Mouse (Mus musculus) natural killer cell, adult 2 months (primary cell): Measurements from ENCODE around the gene Actc1.

Experiments used
- DNase-seq, 2 experiments: peaks; one replicate each; pipeline ENCODE4 v3.0.0; 2022; ENCODE audit warnings: low spot score in 2 of 2

Actc1 gene

DNA sequence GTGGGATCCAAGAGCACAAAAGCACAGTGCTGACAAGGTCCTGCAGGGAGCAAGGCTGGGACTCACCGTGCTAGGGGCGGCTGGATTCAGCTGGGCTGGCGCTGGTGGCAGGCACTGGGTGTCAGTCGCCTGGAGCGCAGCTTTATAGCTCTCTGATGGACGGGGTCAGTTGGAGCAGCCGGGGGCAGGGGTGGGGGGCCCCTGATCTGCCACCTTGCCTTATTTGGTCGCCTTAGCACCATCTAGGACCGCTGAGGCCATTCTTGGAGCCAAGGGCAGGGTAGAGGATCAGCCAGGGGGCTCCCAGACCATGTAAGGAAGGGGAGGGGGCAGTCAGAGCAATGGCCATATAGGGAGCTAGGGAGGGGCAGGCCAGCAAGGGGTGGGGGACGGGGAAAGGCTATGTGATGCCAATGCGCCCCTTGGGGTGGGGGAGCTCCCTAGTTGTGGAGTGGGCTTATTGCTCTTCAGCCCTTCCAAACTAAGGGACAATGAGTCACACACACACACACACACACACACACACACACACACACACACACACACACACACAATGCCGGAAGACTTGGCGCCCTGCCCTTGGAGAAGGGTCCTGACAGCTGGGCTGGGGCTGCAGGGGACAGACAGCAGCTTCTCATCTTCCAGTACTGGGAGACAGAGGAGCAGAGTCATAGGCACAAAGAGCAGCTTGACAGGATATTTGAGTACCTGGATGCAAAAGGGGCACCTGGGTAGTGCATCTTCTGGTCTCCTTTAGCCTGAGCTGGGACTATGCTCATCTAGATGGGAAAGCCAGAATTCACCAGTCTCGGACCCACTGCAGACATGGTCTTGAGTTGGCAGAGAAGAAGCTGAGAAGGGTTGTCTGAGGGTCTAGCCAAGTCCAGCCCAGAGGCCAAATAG, at the start of gene Actc1:
Gene Actc1 (minus strand): TSS at position 853 of the 903 bp plus-strand sequence.
- no peak for DNase-seq

DNA sequence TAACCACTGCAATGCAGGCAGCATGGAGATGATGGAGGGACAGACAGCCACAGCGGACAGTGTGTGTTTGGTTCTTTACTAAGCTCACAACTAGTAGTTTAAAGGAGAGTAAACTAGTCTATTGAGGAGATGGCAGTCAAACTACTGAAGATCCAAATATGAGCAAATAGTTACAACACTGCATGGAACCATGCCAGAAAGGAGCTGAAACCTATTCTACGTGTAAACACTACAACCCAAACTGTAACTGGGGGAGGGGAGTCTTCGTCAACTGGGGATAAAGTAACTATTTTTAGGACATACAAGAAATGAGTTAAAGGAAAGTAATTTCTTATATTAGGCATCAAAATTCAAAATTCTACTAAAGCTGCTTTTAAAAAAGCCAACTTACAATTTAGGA, 49.1 kb upstream of the Actc1 start:
- no peak for DNase-seq

DNA sequence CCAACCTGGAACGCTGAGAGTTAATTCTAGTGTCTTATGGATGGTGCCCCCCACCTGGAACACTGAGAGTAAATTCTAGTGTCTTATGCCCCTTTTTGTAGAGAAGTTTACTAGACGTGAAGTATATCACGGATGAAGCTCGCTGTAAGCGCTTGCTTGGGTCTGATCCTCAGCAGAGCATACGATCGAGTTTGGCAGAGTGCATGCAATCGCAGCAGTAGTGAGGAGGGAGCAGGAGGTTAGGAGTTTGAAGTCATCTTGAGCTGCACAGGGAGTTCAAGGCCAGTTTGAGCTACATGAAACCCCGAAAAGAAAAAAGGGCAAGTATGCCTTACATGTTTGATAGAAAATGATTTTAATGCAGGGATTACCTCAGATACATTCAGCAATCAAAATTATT, 47.5 kb upstream of the Actc1 start:
- no peak for DNase-seq

DNA sequence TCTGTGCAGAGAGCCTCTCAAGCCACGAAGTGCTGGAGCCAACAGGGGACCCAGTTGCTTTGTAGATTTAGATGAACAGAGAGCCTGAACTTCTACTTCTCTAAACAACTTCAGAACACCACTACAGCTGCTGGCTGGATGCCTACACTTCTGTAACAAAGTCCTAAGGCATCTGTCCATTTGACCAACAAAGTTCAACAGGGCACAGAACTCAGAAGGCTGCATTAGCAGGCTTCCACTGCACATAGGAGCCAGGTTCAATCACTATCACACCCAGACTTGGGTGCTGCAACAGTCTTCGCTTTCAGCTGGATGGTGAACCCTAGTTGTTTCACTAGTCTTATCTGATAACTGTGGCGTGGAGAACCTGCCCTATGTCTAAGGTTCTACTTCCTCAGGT, 46.5 kb upstream of the Actc1 start:
- DNase-seq: no peak

DNA sequence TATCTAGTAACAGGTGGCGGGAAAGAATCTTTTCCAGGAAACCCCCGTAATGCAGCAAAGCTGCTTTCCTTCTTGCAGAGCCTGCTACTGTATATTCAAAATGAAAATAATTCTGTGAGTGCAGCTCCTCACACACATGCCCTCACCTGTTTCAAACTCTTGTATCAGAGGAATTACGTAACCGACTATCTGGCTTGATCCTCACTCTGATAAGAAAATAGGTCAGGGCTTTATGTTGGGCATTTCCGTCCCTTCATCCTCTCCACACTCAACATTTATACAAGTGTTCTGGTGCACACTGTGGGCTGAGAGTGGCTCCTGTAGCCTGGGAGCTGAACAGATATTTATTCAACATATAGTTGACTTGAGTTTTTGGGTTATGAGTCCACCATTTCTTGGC, 45.8 kb upstream of the Actc1 start:
- no peak for DNase-seq

DNA sequence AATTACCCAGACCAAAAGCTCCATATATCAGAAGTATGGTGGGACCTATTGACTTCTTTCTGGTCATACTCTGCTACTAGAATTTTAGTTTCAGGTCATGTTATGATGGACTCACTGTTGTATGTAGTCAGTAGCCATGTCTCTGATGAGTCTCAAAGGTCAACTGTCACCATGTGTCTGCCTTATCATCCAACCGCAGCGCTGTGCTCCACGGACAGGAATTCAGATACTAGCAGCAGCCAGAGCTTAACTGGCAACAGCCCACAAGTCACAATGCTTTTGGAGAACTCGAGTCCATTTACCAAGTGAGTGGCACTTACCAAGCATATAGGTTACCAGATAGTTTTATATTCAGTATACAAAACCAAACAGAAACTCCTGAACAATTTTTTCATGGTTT, 44.3 kb upstream of the Actc1 start:
- no peak for DNase-seq

DNA sequence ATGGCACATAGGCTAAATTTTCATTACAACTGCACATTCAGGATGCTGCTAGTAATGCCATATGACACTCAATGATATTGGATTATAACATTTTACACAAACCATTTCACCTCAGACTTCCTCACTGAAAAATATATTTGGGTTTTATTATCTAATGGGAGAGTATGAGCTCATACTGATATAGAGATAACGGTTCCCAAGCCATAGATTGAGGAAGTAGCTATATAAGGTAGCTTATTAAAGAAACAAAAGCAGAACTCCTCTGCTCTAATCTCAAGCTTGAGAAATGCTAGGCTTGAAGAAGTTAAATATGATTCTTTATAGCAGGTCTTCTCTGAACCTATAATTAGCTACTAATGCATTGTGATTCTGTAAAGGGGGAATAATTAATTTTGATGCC, 43.2 kb upstream of the Actc1 start:
- DNase-seq: no peak

DNA sequence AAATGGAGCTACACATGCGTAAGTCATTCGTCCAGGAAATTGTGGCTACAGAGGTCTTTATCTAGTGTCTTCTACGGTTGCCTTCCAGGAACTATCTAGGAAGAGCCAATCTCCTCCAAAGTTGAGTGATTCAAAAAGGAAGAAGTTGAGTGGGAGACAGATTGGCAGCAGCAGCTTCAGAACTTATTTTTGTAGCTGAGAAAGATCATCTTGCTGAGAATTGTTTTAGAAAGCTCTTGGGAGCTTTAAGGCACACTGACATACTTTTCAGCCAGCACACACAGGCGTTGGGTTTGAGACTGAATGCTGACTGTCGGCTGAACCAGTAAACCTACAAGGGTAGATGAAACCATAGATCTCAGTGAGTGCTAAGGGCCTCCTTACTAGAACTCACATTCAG, 42.0 kb upstream of the Actc1 start:
- no peak for DNase-seq

DNA sequence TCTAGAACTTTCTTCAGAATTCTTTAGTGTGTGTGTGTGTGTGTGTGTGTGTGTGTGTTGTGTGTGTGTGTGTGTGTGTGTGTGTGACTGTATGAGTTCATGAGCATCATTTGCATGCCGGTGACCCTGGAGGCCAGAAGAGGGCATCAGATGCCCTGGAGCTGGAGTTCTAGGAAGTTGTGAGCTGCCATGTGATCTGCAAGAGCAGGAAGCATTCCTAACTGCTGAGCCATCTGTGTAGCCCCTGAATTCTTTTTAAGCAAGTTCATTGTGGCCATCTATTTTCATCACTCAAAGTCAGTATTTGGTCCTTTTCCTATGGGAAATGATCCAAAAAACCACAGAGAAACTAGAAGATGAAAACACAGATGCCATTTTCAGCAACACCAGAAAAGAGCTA, 41.3 kb upstream of the Actc1 start:
- DNase-seq: no peak

DNA sequence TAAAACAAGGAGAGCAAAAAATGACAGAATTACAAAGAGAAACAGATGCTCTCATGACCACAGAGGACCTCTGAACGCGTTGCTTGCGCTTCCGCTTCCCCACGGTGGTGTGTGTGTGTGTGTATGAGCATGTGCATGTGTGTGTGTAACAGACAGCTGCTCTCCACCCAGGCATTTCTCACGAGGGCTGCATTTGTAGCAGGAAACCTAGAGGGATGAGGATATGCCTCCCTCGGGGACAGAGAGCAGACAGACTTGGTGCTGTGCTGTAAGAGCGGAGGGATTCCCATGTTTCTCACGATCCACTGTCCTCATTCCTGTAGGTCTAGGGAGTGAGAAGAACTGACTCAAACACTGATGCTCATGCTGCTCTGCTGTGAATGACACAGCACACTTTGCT, 40.2 kb upstream of the Actc1 start:
- DNase-seq: no peak

DNA sequence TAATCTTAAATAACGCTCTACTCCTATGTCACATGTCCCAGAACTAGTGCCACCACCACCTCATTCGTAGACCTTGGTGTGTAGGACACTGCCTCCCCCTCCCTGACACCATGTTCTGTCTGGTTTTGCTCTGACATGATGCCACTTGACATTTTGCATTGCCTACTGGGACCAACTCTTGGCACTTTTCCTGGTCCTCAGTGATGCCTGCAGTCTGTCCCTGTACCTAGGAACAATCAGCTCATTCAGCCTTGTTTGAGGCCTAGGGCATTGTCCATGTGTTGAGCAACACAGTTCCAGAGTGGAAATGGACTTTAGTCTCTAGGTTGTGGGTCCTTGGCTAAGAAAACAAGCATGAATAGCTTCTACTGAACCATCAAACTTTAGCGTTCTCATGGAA, 36.5 kb upstream of the Actc1 start:
- no peak for DNase-seq

DNA sequence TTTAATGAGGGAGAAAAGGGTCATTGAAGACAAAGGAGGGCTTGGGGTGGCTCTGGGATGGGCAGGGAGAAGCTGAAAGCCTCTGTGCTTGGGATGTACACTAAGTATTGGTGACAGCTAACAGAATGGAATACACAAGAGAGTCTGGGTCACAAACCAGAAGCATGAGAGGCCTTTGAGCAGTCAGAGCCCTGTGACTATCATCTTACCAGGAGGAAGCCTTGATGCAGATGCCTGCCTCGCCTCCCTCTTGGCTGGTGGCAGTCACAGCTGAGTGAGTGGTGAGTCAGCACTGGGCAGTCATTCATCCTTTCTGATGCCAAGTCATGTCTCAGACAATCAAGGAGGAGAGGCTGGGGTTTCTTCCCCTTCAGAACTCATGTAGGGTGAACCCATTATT, 33.9 kb upstream of the Actc1 start:
- DNase-seq: no peak

DNA sequence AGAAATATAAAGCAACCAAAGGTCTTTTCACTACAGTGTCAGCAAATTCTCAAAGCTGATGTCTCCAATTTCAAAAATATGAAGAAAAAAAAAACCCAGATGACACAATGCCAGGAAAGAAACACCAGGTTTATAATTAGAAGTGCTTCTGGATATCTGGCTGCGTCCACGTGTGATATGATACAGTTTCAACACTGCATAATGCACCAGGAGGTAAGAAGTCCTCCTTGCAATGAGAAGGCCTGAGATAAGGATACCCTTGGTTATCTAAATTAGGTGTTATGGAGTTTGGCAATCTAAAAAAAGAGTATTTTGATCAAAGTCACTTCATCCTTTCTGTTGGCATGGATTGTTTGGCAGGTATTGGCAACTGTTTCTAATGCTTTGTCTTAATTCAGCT, 18.5 kb upstream of the Actc1 start:
- DNase-seq: no peak

DNA sequence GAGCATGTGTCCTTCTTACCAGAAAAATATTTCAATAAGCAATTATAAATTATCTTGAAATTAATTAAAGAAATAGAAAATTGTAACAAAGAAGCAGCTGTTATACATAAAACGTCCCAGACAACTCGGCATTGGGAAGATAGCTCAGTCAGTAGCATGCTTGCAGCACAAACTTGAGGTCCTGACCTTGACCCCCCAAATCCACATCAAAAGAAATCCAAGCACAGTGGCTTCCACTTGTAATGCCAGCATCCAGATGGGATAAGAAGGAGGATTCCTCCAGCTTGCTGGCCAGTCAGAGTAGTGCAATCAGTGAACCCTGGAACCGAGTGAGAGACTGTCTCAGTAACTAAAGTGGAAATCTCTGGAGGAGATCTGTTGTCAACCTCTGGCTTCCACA, 12.9 kb upstream of the Actc1 start:
- DNase-seq: no peak

DNA sequence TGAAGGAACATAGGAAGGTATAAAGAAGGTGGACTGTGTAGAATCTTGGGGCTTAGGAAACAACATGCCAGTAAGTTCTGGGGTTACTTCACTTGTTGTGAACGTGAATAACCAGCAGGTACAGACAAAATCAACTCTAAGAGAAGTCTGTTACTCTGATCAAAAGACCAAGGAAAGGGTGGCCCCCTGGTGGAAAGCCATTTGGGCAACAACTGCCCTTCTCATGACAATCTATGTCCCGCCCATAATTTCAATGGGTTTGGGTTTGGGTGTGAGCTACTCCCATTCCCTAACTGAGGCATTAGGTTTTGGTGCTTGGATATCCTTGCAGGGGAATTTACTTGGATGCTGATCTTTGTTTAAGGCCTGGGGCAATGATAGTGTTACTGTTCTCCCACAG, 10.7 kb upstream of the Actc1 start:
- DNase-seq: no peak

DNA sequence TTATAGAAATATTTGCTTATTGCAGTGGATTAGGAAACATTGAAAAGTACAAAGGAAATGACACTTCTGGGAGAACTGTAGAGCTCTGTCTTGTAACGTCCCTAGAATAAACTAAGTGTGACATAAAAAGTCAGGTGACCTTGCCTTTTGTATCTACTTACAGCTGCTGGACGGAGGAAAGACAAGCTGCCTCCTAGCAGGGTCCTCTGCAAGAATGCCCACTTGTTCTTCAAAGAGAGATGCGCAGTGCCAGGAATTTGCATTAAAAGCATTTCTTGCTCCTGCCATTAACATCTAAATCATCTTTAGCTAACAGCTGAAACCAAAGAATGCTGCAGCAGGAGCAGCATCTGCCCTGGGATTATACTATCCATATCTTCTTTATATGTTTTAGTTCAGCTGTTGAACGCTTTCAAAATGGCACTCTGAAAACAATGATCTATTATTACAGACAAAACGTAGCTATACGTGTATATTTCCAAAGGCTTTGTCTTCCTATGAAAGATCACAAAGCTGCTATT, 6.8 kb upstream of the Actc1 start:
- DNase-seq: no peak

DNA sequence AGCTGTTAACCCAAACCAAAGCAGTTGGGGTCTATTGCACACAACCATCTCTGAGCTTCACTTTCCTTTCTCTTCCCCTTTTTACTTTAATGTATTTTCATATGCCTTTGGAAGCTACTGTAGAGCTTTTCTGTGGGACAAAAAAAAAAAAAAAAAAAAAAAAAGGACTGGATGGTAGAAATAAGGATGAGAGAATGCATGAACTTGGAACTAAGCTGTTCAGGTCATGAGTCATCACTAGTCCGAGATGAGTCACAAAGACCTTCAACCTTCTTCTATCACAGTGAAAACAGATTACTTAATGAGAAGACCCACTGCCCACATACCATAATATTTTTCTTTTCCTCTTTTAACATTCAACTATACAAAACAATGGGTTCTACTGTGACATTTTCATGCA, 6.3 kb upstream of the Actc1 start:
- no peak for DNase-seq

DNA sequence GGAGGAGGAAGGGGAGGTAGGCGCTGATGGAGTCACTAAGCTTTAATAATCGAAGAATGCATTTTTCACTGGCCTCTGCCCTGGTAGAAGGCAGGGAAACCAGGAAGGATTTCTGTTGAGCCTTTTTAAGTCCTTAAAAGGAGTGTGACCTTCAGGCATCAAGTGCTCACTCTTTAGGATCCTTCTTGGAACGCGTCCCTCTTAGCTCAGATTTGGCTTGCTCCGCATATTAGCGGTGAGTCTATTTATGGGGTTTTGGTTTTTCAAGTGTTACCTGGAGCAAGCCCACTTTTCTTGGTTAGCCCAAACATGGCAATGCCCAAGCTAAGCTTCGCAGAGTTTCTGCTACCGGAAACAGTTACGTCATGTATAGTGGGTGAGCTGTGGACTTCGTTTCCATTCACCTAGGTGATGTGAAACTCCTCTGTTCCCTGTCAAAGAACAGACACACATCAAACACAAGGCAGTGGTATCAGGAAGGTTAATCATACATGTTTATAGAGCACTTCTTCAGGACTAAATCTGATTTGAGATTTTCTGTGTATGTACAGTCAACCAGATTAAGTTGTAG, 5.0 kb upstream of the Actc1 start:
- DNase-seq: no peak

DNA sequence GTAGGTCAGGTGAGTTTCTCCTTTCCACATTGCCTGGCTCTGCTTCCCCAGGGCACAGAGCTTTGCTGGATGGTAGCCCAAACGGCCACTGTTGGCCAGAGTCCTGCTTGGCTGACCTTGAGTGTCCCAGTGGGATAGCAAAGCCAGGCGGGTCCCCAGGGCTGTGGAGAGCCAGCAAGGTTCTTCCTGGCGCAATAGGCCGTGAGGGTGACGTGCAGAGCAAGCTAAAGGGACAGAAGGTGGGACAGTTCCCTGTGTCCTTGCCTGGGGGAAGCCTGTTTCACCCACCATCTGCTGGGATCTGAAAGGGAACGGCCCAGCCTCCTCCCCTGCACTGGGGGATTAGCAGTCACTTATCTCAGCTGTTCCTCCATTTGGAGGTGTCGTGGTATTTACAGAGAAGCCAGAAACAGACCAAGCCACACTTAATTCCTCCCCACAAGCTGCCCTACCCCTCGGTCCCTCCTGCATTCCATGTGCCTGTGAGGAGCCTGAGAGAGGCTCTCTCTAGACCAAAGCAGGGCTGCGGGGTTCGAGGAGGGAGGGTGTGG, 4.0 kb upstream of the Actc1 start:
- no peak for DNase-seq

DNA sequence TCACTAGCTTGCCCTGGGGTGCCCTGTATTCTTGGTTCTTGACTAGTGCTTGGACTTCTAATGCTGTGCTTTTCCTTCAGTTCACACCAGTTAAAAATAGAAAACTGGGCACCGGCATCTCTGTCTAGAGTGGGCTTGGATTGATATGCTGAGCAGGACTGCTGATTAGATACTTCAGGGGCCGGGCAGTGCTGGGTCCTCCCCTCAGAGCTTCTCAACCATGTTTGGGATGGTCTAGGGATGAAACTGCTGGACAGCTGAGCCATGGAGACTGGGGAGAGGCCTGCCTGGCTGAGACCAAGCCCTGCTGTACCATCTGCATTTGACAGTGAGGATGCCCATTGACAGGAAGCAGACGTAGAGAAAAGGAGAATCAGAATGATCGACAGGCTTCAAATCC, 781 bp upstream of the Actc1 start:
- no peak for DNase-seq

DNA sequence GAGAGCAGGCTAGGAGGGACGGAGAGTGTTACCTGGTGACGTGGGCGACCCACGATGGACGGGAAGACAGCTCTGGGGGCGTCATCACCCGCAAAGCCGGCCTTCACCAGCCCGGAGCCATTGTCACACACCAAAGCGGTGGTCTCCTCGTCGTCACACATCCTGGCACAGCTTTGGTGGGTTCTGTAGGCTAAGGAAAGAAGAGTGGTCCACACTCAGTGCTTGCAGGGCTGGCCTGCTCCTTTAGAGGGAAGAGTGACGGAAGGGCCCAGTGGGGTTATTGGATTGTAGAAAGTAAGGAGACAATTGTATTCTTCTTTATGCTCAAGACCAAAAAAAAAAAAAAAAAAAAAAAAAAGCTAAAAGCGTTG, 1.5 kb downstream of the Actc1 start:
- DNase-seq: no peak

DNA sequence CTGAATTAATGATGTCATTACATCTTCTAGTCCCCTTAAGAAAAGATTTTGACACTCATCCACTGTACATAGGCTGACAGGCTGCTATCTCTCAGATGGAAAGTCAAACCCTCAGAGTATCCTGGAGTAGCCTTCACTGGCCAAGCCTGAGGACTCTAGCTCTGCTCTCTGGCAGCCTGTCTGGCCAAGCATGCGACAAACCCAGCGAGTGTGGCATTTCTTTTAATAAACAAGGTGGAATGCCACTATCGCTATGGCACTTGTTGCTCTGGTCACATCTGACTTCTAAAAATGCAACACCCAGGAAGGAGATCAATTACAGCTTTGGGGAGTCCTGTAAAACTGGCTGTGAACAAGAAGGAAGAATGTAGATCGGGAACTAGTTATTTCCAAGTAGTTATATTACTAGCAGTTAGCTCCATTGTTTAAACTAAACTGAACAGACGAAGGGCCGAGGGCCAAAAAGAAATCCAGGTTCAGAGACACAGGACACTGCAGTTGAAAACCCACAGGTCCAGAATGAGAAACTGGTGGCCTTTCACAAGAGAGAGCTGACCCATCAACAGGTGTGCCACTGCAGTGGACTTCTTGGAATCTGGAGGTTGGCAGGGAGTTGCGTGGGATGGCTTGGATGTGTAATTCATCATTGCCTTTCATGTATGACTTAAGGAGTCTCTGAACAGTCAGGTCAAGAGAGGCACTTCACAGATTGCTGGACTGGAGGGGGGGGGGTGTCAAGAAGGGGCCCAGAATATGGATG, 2.1 kb downstream of the Actc1 start:
- no peak for DNase-seq
